Mouse (Mus musculus): ENCODE results near the gene Elobl.

DNA sequence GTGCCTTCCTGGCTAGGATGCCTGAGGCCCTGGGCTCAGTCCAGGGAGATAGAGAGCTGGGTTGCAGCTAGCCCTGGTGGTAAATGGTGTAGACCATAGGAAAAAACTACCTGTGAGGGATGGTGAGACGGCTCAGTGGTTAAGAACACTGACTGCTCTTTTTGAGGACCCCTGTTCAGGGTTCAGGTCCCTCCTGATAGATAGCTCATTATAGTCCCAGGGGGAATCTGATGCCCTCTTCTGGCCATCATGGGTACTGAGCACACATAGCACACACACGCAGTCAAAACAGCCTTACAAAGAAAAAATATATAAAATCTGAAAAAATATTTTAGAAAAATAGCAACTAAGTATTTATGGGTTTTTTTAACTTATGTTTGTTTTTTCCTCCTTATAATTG, 9.6 kb upstream of the Elobl start:
- no peak for TF ChIP-seq POLR2A (IDR thresholded peaks at IDR 0.05; ENCODE audit: extremely low read depth, insufficient read depth, low read length)
- TF ChIP-seq CTCF (IDR thresholded peaks at IDR 0.05; ENCODE audit: extremely low read depth, insufficient read depth, low read length), result peak; percentile 23; the same call in 1 of the 2 replicates

Data from cortical plate, adult 2 months (tissue).